Mouse (Mus musculus): ENCODE data around the gene Ell3. TPM values are rescaled to one million over a fixed set of nuclear protein-coding genes. Genes with fewer than 3 reads are reported as not detected.
A peak's percentile ranks its signal among the peaks of the same experiment; 100 is the strongest.
"Not testable (repeated sequence)": the region's sequence is repeated elsewhere in the genome, so short reads cannot be mapped to it uniquely, and the experiment has no call there.

Gene Ell3
- under 1 TPM in 1 of 2 experiments, not detected in 1; 0.20 TPM for total RNA-seq (2021)

GRCm38 (mm10) chr2:121444178-121444577 is at the start of gene Ell3:
Gene Ell3, minus strand, starts transcription at chr2:121444278.
- DNase-seq (ENCODE audit: low spot score in 2 of 2): no peak
- intact Hi-C loops (cut with DNase I): no loop called here

GRCm38 (mm10) chr2:121484403-121484802 is 40.3 kb upstream of the Ell3 start:
- intact Hi-C loops (cut with DNase I); DNase-seq (ENCODE audit: low spot score in 2 of 2): not testable (repeated sequence)

GRCm38 (mm10) chr2:121483576-121483975 is 39.5 kb upstream of the Ell3 start:
- intact Hi-C loops (cut with DNase I): no loop called here
- DNase-seq (ENCODE audit: low spot score in 2 of 2): no peak

- DNase-seq (ENCODE audit: low spot score in 2 of 2); intact Hi-C loops (cut with DNase I): not testable (repeated sequence)
Observed at GRCm38 (mm10) chr2:121480916-121481315, 36.8 kb upstream of the Ell3 start.

- intact Hi-C loops (cut with DNase I): no loop called here
- no peak for DNase-seq (ENCODE audit: low spot score in 2 of 2)
Observed at GRCm38 (mm10) chr2:121480498-121480897, 36.4 kb upstream of the Ell3 start.

GRCm38 (mm10) chr2:121477491-121478266 is 33.6 kb upstream of the Ell3 start:
- intact Hi-C loops (cut with DNase I): no loop called here
- no peak for DNase-seq (ENCODE audit: low spot score in 2 of 2)

- intact Hi-C loops (cut with DNase I); DNase-seq (ENCODE audit: low spot score in 2 of 2): not testable (repeated sequence)
Observed at GRCm38 (mm10) chr2:121475306-121475705, 31.2 kb upstream of the Ell3 start.

GRCm38 (mm10) chr2:121474180-121474535 is 30.1 kb upstream of the Ell3 start:
- intact Hi-C loops (cut with DNase I): loop anchor here (5.0 kb wide), 1 partner anchor 33 kb away; the partner anchor contains the start of genes Mfap1a and Wdr76
- no peak for DNase-seq (ENCODE audit: low spot score in 2 of 2)

GRCm38 (mm10) chr2:121473301-121474179 is 29.5 kb upstream of the Ell3 start, which contains the start of gene Mfap1b:
Gene Mfap1b, minus strand, starts transcription at chr2:121474067.
- peak; percentile 83 to 84 for DNase-seq (ENCODE audit: low spot score in 2 of 2)
- intact Hi-C loops (cut with DNase I): loop anchor here (5.0 kb wide), 1 partner anchor 34 kb away; the partner anchor contains the start of genes Mfap1a and Wdr76

GRCm38 (mm10) chr2:121472783-121473182 is 28.7 kb upstream of the Ell3 start:
- not testable (repeated sequence) for DNase-seq (ENCODE audit: low spot score in 2 of 2)
- intact Hi-C loops (cut with DNase I): loop anchor here (5.0 kb wide), 1 partner anchor 35 kb away; the partner anchor contains the start of genes Mfap1a and Wdr76

GRCm38 (mm10) chr2:121468982-121469381 is 24.9 kb upstream of the Ell3 start:
- intact Hi-C loops (cut with DNase I); DNase-seq (ENCODE audit: low spot score in 2 of 2): not testable (repeated sequence)

- no peak for DNase-seq (ENCODE audit: low spot score in 2 of 2)
- intact Hi-C loops (cut with DNase I): no loop called here
Observed at GRCm38 (mm10) chr2:121460071-121460470, 16.0 kb upstream of the Ell3 start.

- intact Hi-C loops (cut with DNase I): no loop called here
- peak; percentile 84 to 86 for DNase-seq (ENCODE audit: low spot score in 2 of 2)
Observed at GRCm38 (mm10) chr2:121456692-121457642, 12.9 kb upstream of the Ell3 start, which contains the start of gene Serinc4. Gene Serinc4, minus strand, starts transcription at chr2:121456781.

GRCm38 (mm10) chr2:121455534-121455933 is 11.5 kb upstream of the Ell3 start:
- intact Hi-C loops (cut with DNase I): no loop called here
- DNase-seq (ENCODE audit: low spot score in 2 of 2): no peak

GRCm38 (mm10) chr2:121453917-121454316 is 9.8 kb upstream of the Ell3 start:
- intact Hi-C loops (cut with DNase I): no loop called here
- DNase-seq (ENCODE audit: low spot score in 2 of 2): no peak

- intact Hi-C loops (cut with DNase I): no loop called here
- no peak for DNase-seq (ENCODE audit: low spot score in 2 of 2)
Observed at GRCm38 (mm10) chr2:121452990-121453389, 8.9 kb upstream of the Ell3 start, which contains the start of gene Hypk. Gene Hypk, plus strand, starts transcription at chr2:121453290.

GRCm38 (mm10) chr2:121452361-121452760 is 8.3 kb upstream of the Ell3 start:
- DNase-seq (ENCODE audit: low spot score in 2 of 2): no peak
- intact Hi-C loops (cut with DNase I): no loop called here

GRCm38 (mm10) chr2:121450093-121450492 is 6.0 kb upstream of the Ell3 start:
- DNase-seq (ENCODE audit: low spot score in 2 of 2): no peak
- intact Hi-C loops (cut with DNase I): no loop called here

GRCm38 (mm10) chr2:121449545-121450011 is 5.5 kb upstream of the Ell3 start:
- intact Hi-C loops (cut with DNase I): loop anchor here (5.0 kb wide), 1 partner anchor 37 kb away; the partner anchor contains the start of genes Catsper2 and Pdia3
- DNase-seq (ENCODE audit: low spot score in 2 of 2): no peak

Data from left cerebral cortex, postnatal 36 days (tissue).